Mouse (Mus musculus) neural tube, embryonic 13.5 days (tissue): ENCODE data around the gene Wdfy2. TPM values are rescaled to one million over a fixed set of nuclear protein-coding genes. Genes with fewer than 3 reads are reported as not detected.
A peak's percentile ranks its signal among the peaks of the same experiment; 100 is the strongest.

ENCODE experiments used
- ATAC-seq: fragments of 200-750 bp; cut with Nextera tagmentation; 2 replicates; pipeline ENCODE4 v1.8.0; 2017; ENCODE audit warnings: low read depth, mild to moderate bottlenecking, moderate TSS enrichment, moderate library complexity
- H3K27ac ChIP-seq: fragments of 300-500 bp; sonication (generic); replicated peaks from 2 replicates; pipeline ENCODE4 v1.5.1; 2015; ENCODE audit warnings: moderate library complexity, mild to moderate bottlenecking, inconsistent platforms
- H3K27me3 ChIP-seq: fragments of 300-500 bp; sonication (generic); 2 replicates; pipeline ENCODE4 v1.6.1; 2015; ENCODE audit warnings: mild to moderate bottlenecking, inconsistent platforms
- H3K36me3 ChIP-seq: fragments of 300-500 bp; sonication (generic); 2 replicates; pipeline ENCODE4 v1.6.1; 2015; ENCODE audit warnings: mild to moderate bottlenecking, inconsistent platforms
- H3K4me1 ChIP-seq: fragments of 300-500 bp; sonication (generic); replicated peaks from 2 replicates; pipeline ENCODE4 v1.6.1; 2015; ENCODE audit warnings: inconsistent platforms
- H3K4me2 ChIP-seq: fragments of 300-500 bp; sonication (generic); 2 replicates; pipeline ENCODE4 v1.6.1; 2015; ENCODE audit warnings: inconsistent platforms, mild to moderate bottlenecking, moderate library complexity
- H3K4me3 ChIP-seq: fragments of 300-500 bp; sonication (generic); 2 replicates; pipeline ENCODE4 v1.5.1; 2015; ENCODE audit warnings: mild to moderate bottlenecking, inconsistent platforms
- H3K9ac ChIP-seq: fragments of 300-500 bp; sonication (generic); 2 replicates; pipeline ENCODE4 v1.6.1; 2015; ENCODE audit warnings: moderate library complexity, mild to moderate bottlenecking, inconsistent platforms
- H3K9me3 ChIP-seq: fragments of 300-500 bp; sonication (generic); 2 replicates; pipeline ENCODE4 v1.6.1; 2016; ENCODE audit warnings: inconsistent platforms
- WGBS: fragments of 180-500 bp; shearing (Covaris S2); methylation state at CpG from one replicate; pipeline ENCODE4 v1.1.7; 2015; 5-methylcytosine and 5-hydroxymethylcytosine counted together
- polyA plus RNA-seq: library from polyadenylated mRNA; unstranded; fragments of >200 nt; fragmentation: Nextera tagmentation; extraction: Ambion mirVana; gene quantifications from 2 replicates; pipeline ENCODE4 v1.2.1, GENCODE M21; 2015

The Wdfy2 gene
- polyA plus RNA-seq, 1 experiment from 2014 or later, result 8.7 TPM

DNA sequence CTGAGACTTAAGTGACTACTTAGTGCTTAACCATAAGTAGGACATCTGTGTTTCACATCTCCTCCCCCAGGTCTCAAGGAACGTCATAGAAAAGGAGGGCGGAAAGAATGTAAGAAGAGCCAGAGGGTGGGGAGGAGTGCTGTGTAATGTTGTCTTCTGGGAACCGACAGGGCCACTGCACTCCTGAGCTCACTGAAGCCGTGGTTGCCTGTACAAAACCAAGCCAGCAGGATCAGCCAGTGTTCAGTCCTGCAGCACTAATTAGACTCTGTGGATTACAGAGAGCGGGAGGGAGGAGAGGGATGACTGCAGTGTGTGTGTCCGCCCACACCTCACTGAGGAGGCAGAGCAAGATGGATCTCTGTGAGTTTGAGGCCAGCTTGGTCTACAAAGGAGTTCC lies 13.5 kb downstream of the Wdfy2 start:
- no peak overlapping the region for H3K9ac ChIP-seq
- peak; percentile 79 for ATAC-seq
- H3K36me3 ChIP-seq, result no peaks in the 10 kb centered on the region; the same call in 1 of the 2 replicates
- peak overlapping the region; percentile 54 for H3K27ac ChIP-seq
- no peak overlapping the region for H3K4me2 ChIP-seq
- WGBS, result 34% methylated on average over 6 of the region's 6 CpGs
- no peak overlapping the region for H3K4me3 ChIP-seq
- peaks cover 37% of the 10 kb centered on the region for H3K4me1 ChIP-seq
- peaks cover 9% of the 10 kb centered on the region for H3K9me3 ChIP-seq
- H3K27me3 ChIP-seq, result no peaks in the 10 kb centered on the region

DNA sequence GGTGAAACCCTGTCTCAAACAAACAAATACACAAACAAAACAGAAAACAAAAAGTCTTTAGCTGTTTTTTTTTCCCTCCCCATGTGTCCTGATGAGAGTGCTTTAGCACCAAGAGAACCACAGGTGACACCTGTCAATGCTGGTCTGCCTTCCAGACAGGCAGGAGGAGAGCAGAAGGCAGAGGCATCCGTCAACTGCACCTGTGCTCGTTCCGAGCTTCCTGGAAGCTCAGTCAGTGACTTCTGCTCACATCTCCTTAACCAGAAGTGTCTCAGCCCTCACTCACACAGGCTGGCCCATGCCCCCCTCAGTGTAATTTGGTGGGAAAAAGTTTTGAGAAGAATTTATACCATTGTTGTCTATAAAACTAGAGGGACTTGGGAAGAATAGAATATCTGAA lies 15.4 kb downstream of the Wdfy2 start:
- 87% methylated on average over 3 of the region's 3 CpGs for WGBS
- H3K27ac ChIP-seq, result no peak overlapping the region
- no peak for ATAC-seq
- no peak overlapping the region for H3K4me2 ChIP-seq
- no peaks in the 10 kb centered on the region for H3K27me3 ChIP-seq
- peaks cover 44% of the 10 kb centered on the region for H3K4me1 ChIP-seq
- no peak overlapping the region for H3K4me3 ChIP-seq
- H3K9me3 ChIP-seq, result peaks cover 9% of the 10 kb centered on the region
- H3K36me3 ChIP-seq, result no peaks in the 10 kb centered on the region; the same call in 1 of the 2 replicates
- H3K9ac ChIP-seq, result no peak overlapping the region

DNA sequence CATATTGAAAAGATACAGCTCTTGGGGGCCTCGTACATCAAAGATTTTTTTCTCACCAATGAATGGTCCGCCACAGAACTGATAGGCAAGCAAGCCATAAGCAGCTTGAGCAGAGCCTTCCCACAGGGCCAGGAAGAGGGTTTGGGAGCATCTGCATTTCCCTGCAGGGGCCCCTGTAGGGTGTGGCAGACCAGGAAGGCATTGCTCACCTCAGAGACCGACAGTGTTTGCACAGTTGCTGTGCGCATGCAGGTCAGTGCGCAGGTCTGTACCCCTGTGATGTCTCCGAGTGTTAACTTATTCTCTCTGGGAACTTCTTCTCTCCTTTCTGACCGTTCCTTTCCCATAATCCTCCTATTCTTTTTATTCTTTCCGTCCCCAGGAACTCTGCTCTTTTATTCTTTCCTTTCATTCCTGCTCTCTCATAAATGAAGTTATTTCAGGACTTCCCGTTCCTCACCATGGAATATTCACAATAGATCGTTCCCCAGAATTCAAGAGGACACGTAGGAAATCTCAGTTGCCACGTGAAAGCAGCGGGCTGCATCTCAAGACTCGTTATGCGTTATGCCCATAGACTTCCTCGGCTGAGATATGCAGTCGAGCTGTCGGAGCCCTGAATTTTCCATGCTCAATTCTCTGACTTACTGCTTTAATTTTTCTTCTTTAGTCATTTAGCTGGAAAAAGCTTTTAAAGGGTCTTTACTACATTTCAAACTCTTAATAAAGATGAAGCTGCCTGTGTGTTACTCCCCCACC lies 17.8 kb downstream of the Wdfy2 start:
- no peaks in the 10 kb centered on the region for H3K9me3 ChIP-seq
- no peak overlapping the region for H3K9ac ChIP-seq
- no peaks in the 10 kb centered on the region for H3K36me3 ChIP-seq
- WGBS, result 69% methylated on average over 18 of the region's 18 CpGs
- H3K4me1 ChIP-seq, result peaks cover 44% of the 10 kb centered on the region
- H3K4me2 ChIP-seq, result no peak overlapping the region
- H3K4me3 ChIP-seq, result no peak overlapping the region
- no peak for ATAC-seq
- H3K27ac ChIP-seq, result 0 out of 2 replicates have a peak overlapping the region, but pooled peaks have one; percentile 33
- H3K27me3 ChIP-seq, result no peaks in the 10 kb centered on the region

DNA sequence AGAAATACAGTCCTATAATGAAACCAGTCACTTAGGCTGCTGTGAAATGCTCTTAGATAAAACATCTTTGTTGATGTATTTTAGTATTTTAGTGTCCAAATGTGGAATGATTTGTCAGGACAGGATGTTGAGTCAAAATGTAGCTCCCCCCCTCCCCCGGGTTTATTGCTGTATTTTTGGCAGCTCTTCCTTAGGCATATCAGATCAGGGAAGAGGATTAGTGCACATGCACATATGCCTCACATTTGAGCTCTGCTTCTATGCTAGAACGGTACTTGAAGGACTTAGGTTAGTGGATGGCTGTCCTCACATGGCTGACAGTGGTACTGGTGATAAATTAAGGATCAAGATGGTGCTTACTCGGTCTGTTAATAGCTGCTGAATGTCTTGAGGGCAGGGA lies 18.4 kb downstream of the Wdfy2 start:
- no peak for ATAC-seq
- Histone ChIP-seq H3K9ac (no peak overlapping the region), H3K36me3 (no peaks in the 10 kb centered on the region), H3K9me3 (no peaks in the 10 kb centered on the region), H3K4me3 (no peak overlapping the region), H3K4me1 (peaks cover 41% of the 10 kb centered on the region), H3K4me2 (no peak overlapping the region), H3K27ac (no peak overlapping the region), H3K27me3 (no peaks in the 10 kb centered on the region)
- 70% methylated on average over 3 of the region's 3 CpGs for WGBS

DNA sequence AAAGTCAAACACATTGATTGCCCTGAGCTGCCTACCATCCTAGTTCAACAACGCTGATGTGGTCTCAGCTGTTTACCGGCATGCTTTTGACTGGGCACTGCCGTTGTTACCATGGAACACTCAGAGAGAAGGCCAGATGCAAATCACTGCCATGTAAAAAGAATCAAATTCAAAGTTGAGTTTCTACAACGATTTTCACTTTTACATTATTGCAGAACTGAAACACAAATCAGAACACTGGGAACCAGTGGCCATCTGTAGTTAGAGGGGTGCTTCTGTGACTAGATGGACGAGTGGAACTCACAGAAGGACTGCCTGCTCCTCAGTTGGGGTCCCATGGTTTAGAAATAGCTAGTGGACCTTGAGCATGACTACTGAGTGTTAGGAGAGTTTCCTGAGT lies 19.0 kb downstream of the Wdfy2 start:
- Histone ChIP-seq H3K27ac (no peak overlapping the region), H3K9ac (no peak overlapping the region), H3K36me3 (no peaks in the 10 kb centered on the region), H3K9me3 (no peaks in the 10 kb centered on the region), H3K4me2 (no peak overlapping the region), H3K4me3 (no peak overlapping the region), H3K27me3 (no peaks in the 10 kb centered on the region), H3K4me1 (peaks cover 35% of the 10 kb centered on the region)
- 82% methylated on average over 5 of the region's 5 CpGs for WGBS
- ATAC-seq, result no peak

DNA sequence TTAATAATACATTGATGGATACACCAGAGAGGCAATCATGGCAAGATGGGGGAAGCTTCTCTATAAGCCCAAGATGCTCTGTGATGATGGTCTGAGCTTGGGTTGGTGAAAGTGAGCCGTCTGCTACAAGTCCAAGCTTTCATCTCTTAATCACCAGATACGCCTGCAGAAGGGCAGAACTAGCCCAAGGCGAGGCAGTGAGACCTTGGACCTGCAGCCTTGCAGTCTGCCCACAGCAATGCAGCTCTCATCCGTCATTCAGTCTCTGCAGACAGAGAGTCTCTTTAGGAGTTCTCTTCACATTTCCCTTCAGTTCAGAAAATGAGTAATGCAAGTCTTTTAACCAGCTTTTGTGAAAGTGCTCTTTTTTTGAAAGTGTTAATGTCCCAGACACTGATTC lies 20.4 kb downstream of the Wdfy2 start:
- ATAC-seq, result no peak
- Histone ChIP-seq H3K27me3 (no peaks in the 10 kb centered on the region), H3K4me1 (peaks cover 22% of the 10 kb centered on the region), H3K9ac (no peak overlapping the region), H3K4me3 (no peak overlapping the region), H3K9me3 (no peaks in the 10 kb centered on the region), H3K27ac (no peak overlapping the region), H3K36me3 (no peaks in the 10 kb centered on the region), H3K4me2 (no peak overlapping the region)
- 90% methylated on average over 4 of the region's 4 CpGs for WGBS

DNA sequence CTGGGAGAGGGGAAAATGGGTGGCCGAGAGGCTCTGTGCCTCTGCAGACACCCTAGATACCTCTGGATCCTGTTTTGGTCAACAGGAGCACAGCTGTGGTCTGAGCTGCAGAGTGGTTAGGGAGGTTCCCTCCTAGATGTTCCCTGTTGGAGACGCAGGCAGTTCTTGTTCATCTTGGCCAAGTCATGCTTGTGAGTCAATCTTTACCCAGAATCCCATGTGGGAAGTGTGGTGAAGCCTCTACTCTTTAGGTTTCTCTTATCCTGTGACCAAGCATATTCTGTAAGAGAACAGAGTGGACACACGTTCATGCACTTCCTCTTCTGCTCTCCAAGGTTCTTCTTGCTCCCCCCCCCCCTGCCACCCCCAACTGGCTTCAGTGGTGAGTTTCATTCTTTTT lies 20.8 kb downstream of the Wdfy2 start:
- 91% methylated on average over 3 of the region's 3 CpGs for WGBS
- Histone ChIP-seq H3K4me3 (no peak overlapping the region), H3K36me3 (no peaks in the 10 kb centered on the region), H3K27ac (no peak overlapping the region), H3K4me1 (peaks cover 22% of the 10 kb centered on the region), H3K9ac (no peak overlapping the region), H3K27me3 (no peaks in the 10 kb centered on the region), H3K9me3 (no peaks in the 10 kb centered on the region), H3K4me2 (no peak overlapping the region)
- no peak for ATAC-seq

GRCm38 (mm10) chr14:62862564-62862963 lies 25.1 kb downstream of the Wdfy2 start:
- Histone ChIP-seq H3K4me3 (no peak overlapping the region), H3K9me3 (no peaks in the 10 kb centered on the region), H3K4me2 (no peak overlapping the region), H3K4me1 (peaks cover 23% of the 10 kb centered on the region), H3K36me3 (no peaks in the 10 kb centered on the region), H3K9ac (no peak overlapping the region), H3K27ac (no peak overlapping the region), H3K27me3 (no peaks in the 10 kb centered on the region)
- no peak for ATAC-seq
- 87% methylated on average over 5 of the region's 5 CpGs for WGBS

DNA sequence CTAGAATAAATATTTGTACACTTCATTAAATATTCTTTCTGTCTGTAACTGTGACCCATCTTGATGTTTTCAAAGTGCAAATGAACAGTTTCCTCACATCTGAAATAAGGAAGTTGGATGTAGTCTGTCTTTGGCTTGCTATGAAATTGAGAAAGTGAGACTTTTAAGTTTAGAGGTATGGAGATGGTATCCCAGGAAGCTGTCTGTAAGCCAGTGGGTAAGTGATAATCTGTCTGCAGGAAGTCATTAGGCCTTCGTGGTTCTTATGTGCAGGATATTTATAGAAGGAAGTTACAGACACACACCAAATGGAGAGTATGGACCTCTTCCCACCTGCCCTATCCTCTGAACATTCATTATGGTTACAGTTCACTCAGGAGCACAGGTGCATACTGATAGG lies 26.8 kb downstream of the Wdfy2 start:
- no peak for ATAC-seq
- Histone ChIP-seq H3K27ac (no peak overlapping the region), H3K4me3 (no peak overlapping the region), H3K4me2 (no peak overlapping the region), H3K9me3 (no peaks in the 10 kb centered on the region), H3K4me1 (peaks cover 31% of the 10 kb centered on the region), H3K36me3 (no peaks in the 10 kb centered on the region), H3K9ac (no peak overlapping the region), H3K27me3 (no peaks in the 10 kb centered on the region)
- 63% methylated on average over 1 of the region's 1 CpGs for WGBS

- WGBS, result 51% methylated on average over 2 of the region's 2 CpGs
- no peak for ATAC-seq
- no peak overlapping the region for H3K27ac ChIP-seq
Observed at GRCm38 (mm10) chr14:62865405-62865804, 27.9 kb downstream of the Wdfy2 start.

DNA sequence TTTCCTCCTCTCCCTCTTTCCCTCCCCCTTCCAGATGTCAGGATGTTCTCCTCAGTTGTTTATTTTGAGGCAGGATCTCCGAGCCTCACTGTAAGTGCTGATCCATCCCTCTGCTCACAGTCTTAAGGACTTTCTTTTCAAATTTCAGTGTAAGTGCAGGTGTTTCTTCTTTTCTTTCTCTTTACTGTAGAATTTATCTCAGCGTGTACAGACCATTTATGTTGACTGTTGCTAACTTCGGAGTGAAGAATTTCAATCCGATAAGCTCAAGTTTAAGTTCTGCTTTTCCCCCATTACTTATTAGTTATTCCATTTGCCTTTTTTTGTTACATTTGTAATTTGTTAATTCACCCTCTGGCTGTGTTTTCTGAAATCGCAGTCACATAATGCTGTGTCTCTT lies 29.6 kb downstream of the Wdfy2 start:
- Histone ChIP-seq H3K4me1 (peaks cover 31% of the 10 kb centered on the region), H3K27me3 (no peaks in the 10 kb centered on the region), H3K4me2 (no peak overlapping the region)

More at GRCm38 (mm10) chr14:62865405-62865804, 27.9 kb downstream of the Wdfy2 start:
- Histone ChIP-seq H3K36me3 (peaks cover 6% of the 10 kb centered on the region; the same call in 1 of the 2 replicates), H3K27me3 (no peaks in the 10 kb centered on the region), H3K4me2 (no peak overlapping the region), H3K9me3 (peaks cover 4% of the 10 kb centered on the region), H3K9ac (no peak overlapping the region), H3K4me1 (peaks cover 31% of the 10 kb centered on the region), H3K4me3 (no peak overlapping the region)

GRCm38 (mm10) chr14:62867576-62867975 lies 30.1 kb downstream of the Wdfy2 start:
- no peak for ATAC-seq
- Histone ChIP-seq H3K36me3 (peaks cover 9% of the 10 kb centered on the region; the same call in 1 of the 2 replicates), H3K9ac (no peak overlapping the region), H3K27me3 (no peaks in the 10 kb centered on the region), H3K4me1 (peaks cover 31% of the 10 kb centered on the region), H3K9me3 (peaks cover 10% of the 10 kb centered on the region), H3K27ac (no peak overlapping the region), H3K4me3 (no peak overlapping the region), H3K4me2 (no peak overlapping the region)
- 87% methylated on average over 1 of the region's 1 CpGs for WGBS

More for the DNA sequence above, 29.6 kb downstream of the Wdfy2 start:
- no peak for ATAC-seq
- no peak overlapping the region for H3K27ac ChIP-seq
- H3K4me3 ChIP-seq, result no peak overlapping the region
- WGBS, result 80% methylated on average over 5 of the region's 5 CpGs
- peaks cover 10% of the 10 kb centered on the region for H3K9me3 ChIP-seq
- H3K36me3 ChIP-seq, result peaks cover 9% of the 10 kb centered on the region; the same call in 1 of the 2 replicates
- H3K9ac ChIP-seq, result no peak overlapping the region

DNA sequence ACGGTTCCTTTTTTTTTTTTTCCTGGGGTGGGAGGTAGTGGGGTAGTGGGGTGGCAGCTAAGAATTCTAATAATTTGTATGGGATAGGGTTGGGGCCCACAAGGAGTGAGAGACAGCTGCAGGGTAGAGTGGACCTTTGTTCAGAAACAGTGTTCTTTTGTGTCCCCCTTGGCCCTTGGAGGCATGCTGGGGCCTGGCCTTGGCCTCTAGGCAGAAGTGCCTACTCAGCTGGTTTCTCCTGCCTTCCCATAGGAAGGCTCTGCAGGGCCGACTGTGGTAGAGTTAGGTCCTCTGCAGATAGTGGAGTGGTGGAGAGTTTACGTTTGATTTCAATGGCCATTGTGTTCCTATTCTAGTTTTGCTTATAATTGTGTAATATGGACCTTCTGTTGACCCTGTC lies 30.8 kb downstream of the Wdfy2 start:
- H3K9me3 ChIP-seq, result peaks cover 10% of the 10 kb centered on the region
- H3K4me3 ChIP-seq, result no peak overlapping the region
- H3K9ac ChIP-seq, result no peak overlapping the region
- no peaks in the 10 kb centered on the region for H3K27me3 ChIP-seq
- WGBS, result 47% methylated on average over 3 of the region's 3 CpGs
- no peak overlapping the region for H3K27ac ChIP-seq
- H3K4me1 ChIP-seq, result peaks cover 31% of the 10 kb centered on the region
- peaks cover 9% of the 10 kb centered on the region; the same call in 1 of the 2 replicates for H3K36me3 ChIP-seq
- ATAC-seq, result no peak
- H3K4me2 ChIP-seq, result no peak overlapping the region
